Mouse (Mus musculus): ENCODE results near the gene Pla2g16.

- TF ChIP-seq CTCF (IDR thresholded peaks at IDR 0.05; ENCODE audit: low read depth) = no peak
- TF ChIP-seq EP300 (optimal IDR thresholded peaks at IDR 0.05) = no peak
Observed at GRCm38 (mm10) chr19:7592018-7592417, 34.8 kb downstream of the Pla2g16 start.
